Mouse (Mus musculus) liver, embryonic 16.5 days (tissue): Measurements from ENCODE around the gene March7. TPM values are rescaled to one million over a fixed set of nuclear protein-coding genes. Genes with fewer than 3 reads are reported as not detected.

Experiments used
- ATAC-seq: fragments of 200-750 bp; cut with Nextera tagmentation; 2 replicates; pipeline ENCODE4 v1.8.0; 2017; ENCODE audit warnings: low read depth, mild to moderate bottlenecking, moderate number of reproducible peaks, moderate library complexity
- H3K27ac ChIP-seq: fragments of 300-500 bp; sonication (generic); 2 replicates; pipeline ENCODE4 v1.5.1; 2014; ENCODE audit warnings: mild to moderate bottlenecking, low read length
- H3K27me3 ChIP-seq: fragments of 300-500 bp; sonication (generic); 2 replicates; pipeline ENCODE4 v1.6.1; 2014; ENCODE audit warnings: low read depth, low read length, mixed read lengths; ENCODE audit not compliant: control insufficient read depth, insufficient read depth
- H3K36me3 ChIP-seq: fragments of 300-500 bp; sonication (generic); 2 replicates; pipeline ENCODE4 v1.6.1; 2014; ENCODE audit warnings: mild to moderate bottlenecking; ENCODE audit not compliant: control insufficient read depth, insufficient read depth
- H3K4me1 ChIP-seq: fragments of 300-500 bp; sonication (generic); 2 replicates; pipeline ENCODE4 v1.6.1; 2014; ENCODE audit warnings: low read depth, low read length, mixed read lengths; ENCODE audit not compliant: control insufficient read depth
- H3K4me2 ChIP-seq: fragments of 300-500 bp; sonication (generic); 2 replicates; pipeline ENCODE4 v1.6.1; 2014; ENCODE audit warnings: low read depth, low read length, mixed read lengths
- H3K4me3 ChIP-seq: fragments of 300-500 bp; sonication (generic); 2 replicates; pipeline ENCODE4 v1.5.1; 2014; ENCODE audit warnings: low read depth, mild to moderate bottlenecking, low read length
- H3K9ac ChIP-seq: fragments of 300-500 bp; sonication (generic); 2 replicates; pipeline ENCODE4 v1.6.1; 2014; ENCODE audit warnings: low read depth, low read length
- H3K9me3 ChIP-seq: fragments of 300-500 bp; sonication (generic); replicated peaks from 2 replicates; pipeline ENCODE4 v1.6.1; 2016; ENCODE audit warnings: low read length; ENCODE audit not compliant: control insufficient read depth
- WGBS: fragments of 180-500 bp; shearing (Covaris S2); extraction: QIAGEN DNeasy Blood & Tissue Kit; methylation state at CpG from one replicate; pipeline ENCODE4 v1.1.7; 2014; ENCODE audit not compliant: insufficient replicate concordance; 5-methylcytosine and 5-hydroxymethylcytosine counted together
- polyA plus RNA-seq: library from polyadenylated mRNA; unstranded; fragments of >200 nt; fragmentation: Nextera tagmentation; extraction: Ambion mirVana; gene quantifications from 2 replicates; pipeline ENCODE4 v1.2.1, GENCODE M21; 2015

The March7 gene
- polyA plus RNA-seq, 1 experiment from 2014 or later, result 20.9 TPM

DNA sequence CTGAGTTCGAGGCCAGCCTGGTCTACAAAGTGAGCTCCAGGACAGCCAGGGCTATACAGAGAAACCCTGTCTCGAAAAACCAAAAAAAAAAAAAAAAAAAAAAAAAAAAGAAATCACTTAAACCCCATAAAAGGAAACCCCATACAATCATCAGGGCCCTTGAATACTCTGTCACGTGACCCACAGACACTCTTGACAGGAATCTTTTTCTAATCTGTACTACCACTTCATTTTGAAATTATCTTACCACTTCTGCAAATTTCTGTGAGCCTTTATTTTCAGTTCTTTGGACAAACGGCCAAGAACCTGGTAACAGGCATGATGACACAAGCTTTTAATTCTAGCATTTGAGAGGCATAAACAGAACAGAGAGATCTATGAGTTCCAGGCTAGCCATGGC lies 34.6 kb upstream of the March7 start:
- ATAC-seq, result no peak
- Histone ChIP-seq H3K4me1 (no peaks in the 10 kb centered on the region; the same call in 1 of the 2 replicates), H3K9me3 (no peaks in the 10 kb centered on the region)

GRCm38 (mm10) chr2:60176087-60176486 lies 33.6 kb upstream of the March7 start:
- H3K4me2 ChIP-seq, result no peak overlapping the region
- no peak for ATAC-seq
- no peaks in the 10 kb centered on the region; the same call in 1 of the 2 replicates for H3K4me1 ChIP-seq
- H3K9me3 ChIP-seq, result no peaks in the 10 kb centered on the region
- no peaks in the 10 kb centered on the region for H3K27me3 ChIP-seq
- H3K27ac ChIP-seq, result no peak overlapping the region
- H3K36me3 ChIP-seq, result no peaks in the 10 kb centered on the region
- H3K4me3 ChIP-seq, result no peak overlapping the region
- H3K9ac ChIP-seq, result no peak overlapping the region
- 40% methylated on average over 5 of the region's 5 CpGs for WGBS

More for the DNA sequence above, 34.6 kb upstream of the March7 start:
- H3K9ac ChIP-seq, result no peak overlapping the region
- WGBS, result 47% methylated on average over 2 of the region's 4 CpGs
- no peak overlapping the region for H3K4me2 ChIP-seq
- H3K36me3 ChIP-seq, result no peaks in the 10 kb centered on the region
- no peak overlapping the region for H3K4me3 ChIP-seq
- H3K27me3 ChIP-seq, result no peaks in the 10 kb centered on the region
- no peak overlapping the region for H3K27ac ChIP-seq

GRCm38 (mm10) chr2:60177490-60177889 lies 32.2 kb upstream of the March7 start:
- Histone ChIP-seq H3K4me3 (no peak overlapping the region), H3K9ac (no peak overlapping the region), H3K27me3 (no peaks in the 10 kb centered on the region), H3K27ac (no peak overlapping the region), H3K36me3 (no peaks in the 10 kb centered on the region), H3K4me2 (no peak overlapping the region), H3K4me1 (no peaks in the 10 kb centered on the region), H3K9me3 (no peaks in the 10 kb centered on the region)
- ATAC-seq, result no peak
- WGBS, result 70% methylated on average over 3 of the region's 3 CpGs

DNA sequence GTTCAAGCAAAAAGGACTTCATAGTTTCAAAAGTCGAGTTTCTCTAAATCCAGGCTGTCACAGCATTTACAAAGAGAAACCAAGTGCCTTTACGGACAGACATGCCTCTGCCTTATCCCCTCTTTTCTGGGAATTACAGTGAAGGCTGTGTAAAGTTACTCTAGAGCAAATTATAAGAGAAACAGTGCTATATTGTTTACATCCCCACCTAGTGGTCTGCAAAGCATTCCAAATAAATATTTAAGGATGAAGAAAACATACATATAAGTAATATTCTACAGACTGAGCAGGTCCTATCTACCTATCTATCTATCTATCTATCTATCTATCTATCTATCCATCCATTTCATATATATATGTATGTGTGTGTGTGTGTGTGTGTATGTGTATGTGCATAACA lies 28.0 kb upstream of the March7 start:
- Histone ChIP-seq H3K9ac (no peak overlapping the region), H3K4me2 (no peak overlapping the region), H3K27me3 (no peaks in the 10 kb centered on the region), H3K4me1 (no peaks in the 10 kb centered on the region), H3K36me3 (no peaks in the 10 kb centered on the region), H3K27ac (no peak overlapping the region), H3K9me3 (no peaks in the 10 kb centered on the region), H3K4me3 (no peak overlapping the region)
- no peak for ATAC-seq
- WGBS, result 30% methylated on average over 2 of the region's 2 CpGs

GRCm38 (mm10) chr2:60196841-60197240 lies 12.8 kb upstream of the March7 start:
- Histone ChIP-seq H3K27me3 (no peaks in the 10 kb centered on the region), H3K4me1 (no peaks in the 10 kb centered on the region), H3K36me3 (no peaks in the 10 kb centered on the region), H3K4me2 (no peak overlapping the region), H3K9ac (no peak overlapping the region), H3K4me3 (no peak overlapping the region), H3K9me3 (no peaks in the 10 kb centered on the region), H3K27ac (no peak overlapping the region)
- WGBS, result 67% methylated on average over 1 of the region's 1 CpGs
- no peak for ATAC-seq

GRCm38 (mm10) chr2:60200051-60200562 lies 9.6 kb upstream of the March7 start:
- no peak overlapping the region for H3K9ac ChIP-seq
- no peak for ATAC-seq
- no peak overlapping the region for H3K4me2 ChIP-seq
- H3K9me3 ChIP-seq, result no peaks in the 10 kb centered on the region
- H3K36me3 ChIP-seq, result peaks cover 3% of the 10 kb centered on the region; the same call in 1 of the 2 replicates
- H3K4me3 ChIP-seq, result no peak overlapping the region
- H3K4me1 ChIP-seq, result peaks cover 6% of the 10 kb centered on the region
- no peak overlapping the region for H3K27ac ChIP-seq
- no peaks in the 10 kb centered on the region for H3K27me3 ChIP-seq
- 81% methylated on average over 5 of the region's 5 CpGs for WGBS

GRCm38 (mm10) chr2:60200667-60201066 lies 9.0 kb upstream of the March7 start:
- Histone ChIP-seq H3K27ac (no peak overlapping the region), H3K9me3 (no peaks in the 10 kb centered on the region), H3K4me1 (peaks cover 6% of the 10 kb centered on the region), H3K9ac (no peak overlapping the region), H3K4me2 (no peak overlapping the region), H3K4me3 (no peak overlapping the region), H3K36me3 (peaks cover 3% of the 10 kb centered on the region; the same call in 1 of the 2 replicates), H3K27me3 (no peaks in the 10 kb centered on the region)
- ATAC-seq, result no peak
- 61% methylated on average over 8 of the region's 8 CpGs for WGBS

GRCm38 (mm10) chr2:60202900-60203530 lies 6.7 kb upstream of the March7 start:
- no peak for ATAC-seq
- Histone ChIP-seq H3K27me3 (no peaks in the 10 kb centered on the region), H3K36me3 (peaks cover 7% of the 10 kb centered on the region), H3K27ac (no peak overlapping the region), H3K9ac (no peak overlapping the region), H3K4me1 (peaks cover 10% of the 10 kb centered on the region), H3K4me2 (no peak overlapping the region), H3K9me3 (no peaks in the 10 kb centered on the region), H3K4me3 (no peak overlapping the region)
- 46% methylated on average over 8 of the region's 8 CpGs for WGBS

DNA sequence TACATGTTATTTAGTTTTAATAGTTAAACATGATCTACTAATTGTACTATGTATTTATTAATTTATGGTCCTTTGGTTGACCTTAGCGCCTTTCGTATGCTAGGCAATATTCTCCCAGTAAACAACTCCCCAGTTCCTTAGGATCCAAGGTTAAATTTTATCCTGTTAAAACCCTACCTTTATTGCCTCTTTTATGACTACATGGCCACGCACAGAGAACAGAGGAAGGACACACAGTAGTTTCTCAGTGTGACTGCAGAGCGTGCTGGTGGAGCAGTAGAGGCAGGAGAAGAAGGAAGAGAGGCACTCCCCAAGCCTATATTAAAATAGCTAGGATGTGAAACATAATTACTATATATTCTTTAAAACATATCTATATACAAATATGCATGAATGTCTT lies 6.0 kb upstream of the March7 start:
- WGBS, result 76% methylated on average over 4 of the region's 4 CpGs
- no peak overlapping the region for H3K4me2 ChIP-seq
- no peak for ATAC-seq

More for the DNA sequence above, 6.0 kb upstream of the March7 start:
- peaks cover 14% of the 10 kb centered on the region for H3K4me1 ChIP-seq
- peaks cover 7% of the 10 kb centered on the region for H3K36me3 ChIP-seq
- no peak overlapping the region for H3K4me3 ChIP-seq
- H3K27ac ChIP-seq, result no peak overlapping the region
- H3K9me3 ChIP-seq, result no peaks in the 10 kb centered on the region
- H3K27me3 ChIP-seq, result no peaks in the 10 kb centered on the region
- H3K9ac ChIP-seq, result no peak overlapping the region
